8 mouse cellular contexts compared by ENCODE assay signal in the genomic region with DNA sequence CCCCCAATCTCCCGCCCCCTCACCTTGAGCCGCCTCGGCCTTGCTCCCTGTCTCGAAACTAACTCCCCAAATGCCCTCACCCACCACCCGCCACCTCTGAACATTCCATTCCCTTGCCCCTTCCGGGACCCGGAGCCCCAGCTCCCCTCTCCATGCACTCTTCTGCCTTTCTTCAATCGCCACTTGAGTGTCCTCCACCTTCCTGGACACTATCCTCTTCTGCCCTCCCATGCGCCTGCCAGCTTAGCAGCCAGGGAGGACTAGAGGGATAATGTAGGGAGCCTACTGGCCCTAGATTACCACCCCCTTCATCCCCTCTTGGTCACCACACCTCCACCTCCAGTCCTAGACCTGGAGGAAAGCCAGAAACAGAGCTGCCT.
A peak's percentile ranks its signal among the peaks of the same experiment; 100 is the strongest.
DNase-seq lines count a peak whose midpoint lies in the region; ATAC-seq and TF ChIP-seq lines count a peak whose summit lies in the region.

No protein-coding gene starts in this region.

- H3K4me1 ChIP-seq in embryonic facial prominence, embryonic 13.5 days: peaks cover 20% of the 10 kb centered on the region
- peaks cover 3% of the 10 kb centered on the region for H3K4me1 ChIP-seq in hindbrain, embryonic 16.5 days (ENCODE audit: control insufficient read depth, insufficient read depth, low read depth, low read length)
- no peaks in the 10 kb centered on the region; the same call in 1 of the 2 replicates for H3K4me1 ChIP-seq in midbrain, postnatal 0 days (ENCODE audit: insufficient read depth, low read length)

- H3K27ac ChIP-seq in embryonic facial prominence, embryonic 13.5 days: 0 out of 2 replicates have a peak overlapping the region, but pooled peaks have one; percentile 16
- peak overlapping the region; percentile 56 for H3K27ac ChIP-seq in hindbrain, embryonic 16.5 days (ENCODE audit: low read depth, low read length)
- no peak overlapping the region for H3K27ac ChIP-seq in midbrain, postnatal 0 days (ENCODE audit: low read depth, low read length)

- no peaks in the 10 kb centered on the region for H3K36me3 ChIP-seq in embryonic facial prominence, embryonic 13.5 days
- H3K36me3 ChIP-seq in hindbrain, embryonic 16.5 days (ENCODE audit: control insufficient read depth, insufficient read depth, low read length): no peaks in the 10 kb centered on the region
- H3K36me3 ChIP-seq in midbrain, postnatal 0 days (ENCODE audit: insufficient read depth, low read length): no peaks in the 10 kb centered on the region

- H3K9ac ChIP-seq in embryonic facial prominence, embryonic 13.5 days: peak overlapping the region; percentile 64
- peak overlapping the region; percentile 65 for H3K9ac ChIP-seq in hindbrain, embryonic 16.5 days (ENCODE audit: low read depth, low read length)
- H3K9ac ChIP-seq in midbrain, postnatal 0 days (replicated peaks; ENCODE audit: low read length, poor library complexity, severe bottlenecking): peak overlapping the region; percentile 65

- peaks cover 86% of the 10 kb centered on the region for H3K27me3 ChIP-seq in embryonic facial prominence, embryonic 13.5 days
- H3K27me3 ChIP-seq in hindbrain, embryonic 16.5 days (replicated peaks; ENCODE audit: control insufficient read depth, insufficient read depth, low read length): peaks cover 13% of the 10 kb centered on the region
- H3K27me3 ChIP-seq in midbrain, postnatal 0 days (ENCODE audit: insufficient read depth, low read length): peaks cover 6% of the 10 kb centered on the region; the same call in 1 of the 2 replicates

- peak overlapping the region; percentile 64 for H3K4me2 ChIP-seq in embryonic facial prominence, embryonic 13.5 days
- peak overlapping the region; percentile 68 for H3K4me2 ChIP-seq in hindbrain, embryonic 16.5 days (ENCODE audit: low read length)
- peak overlapping the region; percentile 67 for H3K4me2 ChIP-seq in midbrain, postnatal 0 days (ENCODE audit: low read depth, low read length, poor library complexity, severe bottlenecking)

- peak; percentile 4 for DNase-seq in layer of hippocampus, adult 9-11 months
- DNase-seq in layer of hippocampus, postnatal 36 days: no peak
- DNase-seq in midbrain, postnatal 0 days (ENCODE audit: low spot score): no peak
- DNase-seq in layer of hippocampus, postnatal 10 days (ENCODE audit: low spot score in 2 of 2): no peak
- DNase-seq in left cerebral cortex, postnatal 10 days (ENCODE audit: extremely low spot score in 1 of 2, low spot score in 2 of 2): no peak

- peak overlapping the region; percentile 45 for H3K4me3 ChIP-seq in embryonic facial prominence, embryonic 13.5 days
- H3K4me3 ChIP-seq in hindbrain, embryonic 16.5 days (ENCODE audit: low read length): peak overlapping the region; percentile 44
- peak overlapping the region; percentile 40 for H3K4me3 ChIP-seq in midbrain, postnatal 0 days (ENCODE audit: low read depth, low read length)

- no peaks in the 10 kb centered on the region for H3K9me3 ChIP-seq in embryonic facial prominence, embryonic 13.5 days
- no peaks in the 10 kb centered on the region for H3K9me3 ChIP-seq in hindbrain, embryonic 16.5 days (ENCODE audit: control insufficient read depth, low read length)
- no peaks in the 10 kb centered on the region for H3K9me3 ChIP-seq in midbrain, postnatal 0 days (ENCODE audit: low read length)

- 14% methylated on average over 9 of the region's 9 CpGs for WGBS in embryonic facial prominence, embryonic 13.5 days
- WGBS in hindbrain, embryonic 16.5 days: 13% methylated on average over 9 of the region's 9 CpGs
- WGBS in midbrain, postnatal 0 days: 10% methylated on average over 9 of the region's 9 CpGs

- no peak for ATAC-seq in embryonic facial prominence, embryonic 13.5 days (ENCODE audit: insufficient number of reproducible peaks, insufficient read depth, low FRiP score, low TSS enrichment, low read depth)
- ATAC-seq in hindbrain, embryonic 16.5 days: no peak
- no peak for ATAC-seq in midbrain, postnatal 0 days (ENCODE audit: low FRiP score)
- ATAC-seq in inflammation-experienced regulatory T-cells, adult 6 months: no peak

- intact Hi-C loops in left cerebral cortex, postnatal 10 days (cut with DNase I): loop anchor here (10.0 kb wide), 2 partner anchors 197 to 267 kb away; no protein-coding TSS in a partner anchor

- TF ChIP-seq CTCF in midbrain, postnatal 0 days (IDR thresholded peaks at IDR 0.05): no peak
